Mouse (Mus musculus) C2C12 (cell line): Measurements from ENCODE around the gene Srms. TPM values are rescaled to one million over a fixed set of nuclear protein-coding genes. Genes with fewer than 3 reads are reported as not detected.

Experiments used
- H3K27me3 ChIP-seq: one replicate; pipeline ENCODE4 v1.6.1; 2011; ENCODE audit not compliant: control insufficient read depth, insufficient read depth, insufficient read length
- H3K36me3 ChIP-seq: one replicate; pipeline ENCODE4 v1.6.1; 2011; ENCODE audit not compliant: control insufficient read depth, insufficient read depth
- H3K4me3 ChIP-seq: one replicate; pipeline ENCODE4 v1.5.1; 2011; ENCODE audit warnings: mild to moderate bottlenecking, control low read depth; ENCODE audit not compliant: poor library complexity, insufficient read depth, severe bottlenecking
- H3K79me2 ChIP-seq: one replicate; pipeline ENCODE4 v1.6.1; 2011; ENCODE audit not compliant: control insufficient read depth, insufficient read depth
- H3K79me3 ChIP-seq: one replicate; pipeline ENCODE4 v1.6.1; 2011; ENCODE audit warnings: low read depth, control low read depth
- H3ac ChIP-seq: one replicate; pipeline ENCODE3; 2011; ENCODE audit warnings: low read depth; ENCODE audit not compliant: control insufficient read depth, insufficient read length
- CEBPB ChIP-seq: IDR thresholded peaks from one replicate; pipeline ENCODE4 v1.6.1; 2011; ENCODE audit warnings: low read depth, mild to moderate bottlenecking, control low read depth, moderate library complexity
- CTCF ChIP-seq: IDR thresholded peaks from one replicate; pipeline ENCODE4 v1.5.1; 2011; ENCODE audit not compliant: control insufficient read depth, insufficient read depth, insufficient read length
- FOSL1 ChIP-seq: IDR thresholded peaks from one replicate; pipeline ENCODE4 v1.8.0; 2011; ENCODE audit warnings: mild to moderate bottlenecking, low read length; ENCODE audit not compliant: poor library complexity, insufficient read depth, severe bottlenecking
- MAX ChIP-seq: IDR thresholded peaks from one replicate; pipeline ENCODE4 v1.6.1; 2011; ENCODE audit warnings: mild to moderate bottlenecking, control low read depth
- MYOD1 ChIP-seq: IDR thresholded peaks from one replicate; pipeline ENCODE4 v1.6.1; 2011; ENCODE audit warnings: low read depth; ENCODE audit not compliant: control insufficient read depth, insufficient read length
- MYOG ChIP-seq: IDR thresholded peaks from one replicate; pipeline ENCODE4 v1.6.1; 2011; ENCODE audit not compliant: control insufficient read depth, insufficient read length; ENCODE audit errors: extremely low read depth
- USF1 ChIP-seq: IDR thresholded peaks from one replicate; pipeline ENCODE4 v1.6.1; 2011; ENCODE audit warnings: low read depth, mild to moderate bottlenecking, control low read depth, moderate library complexity
- polyA plus RNA-seq: library from polyadenylated mRNA; unstranded; fragments of >200 nt; fragmentation: generic; extraction: Trizol; gene quantifications from one replicate; pipeline ENCODE4 v1.2.1, GENCODE M21; 2012; ENCODE audit warnings: missing spikeins

The Srms gene
- polyA plus RNA-seq, 1 experiment, result not detected

DNA sequence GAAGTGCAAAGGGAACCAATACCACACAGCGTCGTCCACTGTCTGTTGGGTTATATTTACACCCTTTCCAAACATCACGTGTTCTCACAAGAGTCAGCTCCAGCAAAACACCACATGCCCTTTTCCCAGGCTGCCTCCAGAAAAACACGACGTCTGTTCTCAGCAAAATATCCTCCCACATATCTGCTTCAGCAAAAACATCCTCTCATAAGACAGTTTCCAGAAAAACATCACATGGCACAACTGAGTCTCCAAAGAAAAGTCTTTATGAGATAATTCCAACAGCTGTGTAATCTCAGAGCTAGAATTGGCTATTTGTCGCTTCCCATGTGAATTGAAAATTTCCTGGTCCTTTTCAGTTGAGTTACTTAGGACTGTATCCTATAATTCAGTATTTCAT, 32.1 kb downstream of the Srms start:
- Histone ChIP-seq H3K27me3 (peaks cover 10% of the 10 kb centered on the region), H3K4me3 (no peak overlapping the region), H3K79me3 (no peaks in the 10 kb centered on the region), H3ac (no peak overlapping the region), H3K79me2 (no peaks in the 10 kb centered on the region), H3K36me3 (no peaks in the 10 kb centered on the region)
- TF ChIP-seq MYOG, result no peak
- no peak for TF ChIP-seq CTCF

DNA sequence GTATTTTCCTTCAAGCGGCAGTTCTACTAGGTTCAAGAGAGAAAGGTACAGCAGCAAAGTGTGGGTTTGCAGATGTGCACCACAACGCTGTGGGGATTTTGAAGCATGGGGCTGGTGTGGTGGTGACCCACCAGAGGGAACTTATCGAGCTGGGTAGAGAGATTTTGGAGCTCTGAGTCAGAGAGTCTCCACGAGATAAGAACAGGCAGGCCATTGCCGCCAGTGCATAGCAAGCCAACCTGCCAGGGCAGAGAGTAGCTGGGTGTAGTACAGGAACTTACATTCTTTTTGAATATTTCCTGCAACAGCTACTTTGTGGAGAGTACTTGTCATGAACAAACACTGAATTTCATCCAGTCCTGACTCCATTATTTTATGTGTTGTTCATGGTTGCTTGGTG, 34.5 kb downstream of the Srms start:
- TF ChIP-seq USF1 (no peak), CTCF (no peak)
- H3K36me3 ChIP-seq, result no peaks in the 10 kb centered on the region
- no peak overlapping the region for H3ac ChIP-seq
- H3K27me3 ChIP-seq, result peaks cover 10% of the 10 kb centered on the region
- H3K4me3 ChIP-seq, result no peak overlapping the region
- H3K79me2 ChIP-seq, result no peaks in the 10 kb centered on the region
- no peaks in the 10 kb centered on the region for H3K79me3 ChIP-seq

DNA sequence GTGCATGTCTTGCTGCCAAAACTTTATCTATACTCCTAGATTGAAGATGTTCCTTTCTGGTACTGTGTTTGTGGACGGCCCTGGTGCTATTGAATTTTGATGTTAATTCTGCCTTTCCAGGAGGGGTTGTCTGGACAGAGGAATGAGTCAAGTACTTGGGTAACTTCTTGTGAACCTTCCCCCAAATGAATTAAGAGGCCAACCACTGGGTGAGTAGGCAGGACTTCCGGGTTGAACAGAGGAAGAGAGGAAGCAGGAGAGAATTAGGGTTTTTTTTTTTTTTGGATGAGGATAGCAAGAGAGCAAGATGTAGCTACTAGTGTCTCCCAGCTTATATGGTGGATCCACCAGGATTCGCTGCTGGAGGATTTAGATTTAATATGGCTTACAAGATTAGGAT, 35.0 kb downstream of the Srms start:
- TF ChIP-seq CTCF, result no peak
- no peak for TF ChIP-seq MYOD1
- TF ChIP-seq MAX, result no peak
- no peak for TF ChIP-seq MYOG
- no peak for TF ChIP-seq USF1
- no peak for TF ChIP-seq CEBPB
- TF ChIP-seq FOSL1, result no peak
- no peak overlapping the region for H3K4me3 ChIP-seq
- H3K27me3 ChIP-seq, result peaks cover 10% of the 10 kb centered on the region
- no peak overlapping the region for H3ac ChIP-seq
- no peaks in the 10 kb centered on the region for H3K79me2 ChIP-seq
- H3K79me3 ChIP-seq, result no peaks in the 10 kb centered on the region
- no peaks in the 10 kb centered on the region for H3K36me3 ChIP-seq

DNA sequence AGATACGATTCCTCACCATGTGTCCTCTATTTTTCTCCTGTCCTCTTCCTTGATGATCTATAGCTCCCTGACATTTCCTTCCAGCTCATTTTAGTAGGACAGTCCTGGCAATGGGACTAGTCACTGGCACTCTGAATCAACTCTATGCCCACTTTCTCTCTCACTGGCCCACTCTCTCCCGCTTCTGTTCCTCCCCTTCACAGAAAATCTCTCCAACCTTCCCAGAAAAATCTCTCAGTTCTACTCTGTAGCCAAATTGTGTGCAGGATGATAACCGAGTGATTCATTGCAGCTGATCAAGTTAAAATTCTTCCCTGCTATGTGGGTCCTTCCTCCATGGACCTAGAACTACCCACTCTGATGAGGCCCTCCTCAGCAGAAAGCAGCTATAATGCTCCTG, 38.3 kb downstream of the Srms start:
- H3ac ChIP-seq, result no peak overlapping the region
- no peaks in the 10 kb centered on the region for H3K79me2 ChIP-seq
- H3K4me3 ChIP-seq, result no peak overlapping the region
- H3K27me3 ChIP-seq, result peaks cover 7% of the 10 kb centered on the region
- TF ChIP-seq CEBPB (no peak), MYOG (no peak), USF1 (no peak), CTCF (no peak), FOSL1 (no peak), MAX (no peak), MYOD1 (no peak)
- no peaks in the 10 kb centered on the region for H3K79me3 ChIP-seq
- no peaks in the 10 kb centered on the region for H3K36me3 ChIP-seq

DNA sequence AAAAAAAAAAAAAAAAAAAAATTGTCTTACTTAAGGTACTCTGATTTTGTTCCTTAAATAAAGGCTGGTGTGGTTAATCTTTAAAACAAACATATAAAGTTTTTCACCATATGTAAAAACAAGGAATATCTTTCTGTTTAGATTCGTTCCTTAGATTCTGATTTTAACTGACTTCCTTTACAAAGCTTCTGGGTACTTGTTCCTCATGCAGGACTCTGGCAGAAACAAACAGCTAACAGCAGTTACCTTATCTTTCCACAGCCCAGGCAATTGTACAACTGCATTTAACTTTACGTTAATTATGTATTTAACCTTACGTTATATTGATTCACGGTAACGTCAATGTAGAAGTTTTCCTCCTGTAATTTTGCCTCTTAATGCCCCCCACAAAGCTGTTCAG, 46.5 kb downstream of the Srms start:
- H3K79me3 ChIP-seq, result no peaks in the 10 kb centered on the region
- no peaks in the 10 kb centered on the region for H3K79me2 ChIP-seq
- peaks cover 19% of the 10 kb centered on the region for H3K27me3 ChIP-seq
- H3K4me3 ChIP-seq, result no peak overlapping the region
- no peak overlapping the region for H3ac ChIP-seq
- TF ChIP-seq MYOD1 (no peak), FOSL1 (no peak), CTCF (no peak)
- H3K36me3 ChIP-seq, result no peaks in the 10 kb centered on the region

DNA sequence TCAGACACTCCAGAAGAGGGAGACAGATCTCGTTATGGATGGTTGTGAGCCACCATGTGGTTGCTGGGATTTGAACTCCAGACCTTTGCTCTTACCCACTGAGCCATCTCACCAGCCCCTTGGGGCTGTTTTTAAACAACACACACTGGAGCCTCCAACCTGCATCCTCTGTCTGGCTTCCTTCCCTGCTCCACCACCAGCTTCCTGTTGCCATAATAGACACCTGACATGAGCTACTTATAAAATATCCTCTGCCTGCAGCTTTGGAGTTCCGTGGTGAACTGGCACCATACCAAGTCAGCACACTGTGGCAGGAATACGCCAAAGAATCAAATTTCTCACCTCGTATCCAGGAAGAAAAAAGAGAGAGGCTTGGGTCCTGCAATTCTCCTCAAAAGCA, 52.2 kb downstream of the Srms start:
- Histone ChIP-seq H3K79me3 (no peaks in the 10 kb centered on the region), H3K36me3 (no peaks in the 10 kb centered on the region), H3K27me3 (peaks cover 51% of the 10 kb centered on the region), H3K79me2 (no peaks in the 10 kb centered on the region), H3ac (no peak overlapping the region), H3K4me3 (no peak overlapping the region)
- TF ChIP-seq FOSL1 (no peak), CEBPB (no peak), USF1 (no peak), CTCF (no peak), MYOG (no peak), MAX (no peak), MYOD1 (no peak)
